Mouse (Mus musculus) limb, embryonic 11.5 days (tissue): ENCODE data around the gene Cers5. TPM values are rescaled to one million over a fixed set of nuclear protein-coding genes. Genes with fewer than 3 reads are reported as not detected.
A peak's percentile ranks its signal among the peaks of the same experiment; 100 is the strongest.

ENCODE experiments used
- ATAC-seq: fragments of 200-750 bp; cut with Nextera tagmentation; 2 replicates; pipeline ENCODE4 v1.8.0; 2017; ENCODE audit warnings: low read depth; ENCODE audit not compliant: insufficient number of reproducible peaks, low FRiP score, low TSS enrichment
- DNase-seq: peaks from one replicate; pipeline ENCODE4 v3.0.0-alpha.2; 2015; ENCODE audit warnings: low spot score
- H3K27ac ChIP-seq: fragments of 300-500 bp; sonication (generic); replicated peaks from 2 replicates; pipeline ENCODE4 v1.5.1; 2014; ENCODE audit warnings: low read depth, mild to moderate bottlenecking, low read length
- H3K27me3 ChIP-seq: fragments of 300-500 bp; sonication (generic); 2 replicates; pipeline ENCODE4 v1.6.1; 2014; ENCODE audit warnings: mild to moderate bottlenecking, low read length, mixed read lengths; ENCODE audit not compliant: control insufficient read depth, insufficient read depth
- H3K36me3 ChIP-seq: fragments of 300-500 bp; sonication (generic); 2 replicates; pipeline ENCODE4 v1.6.1; 2014; ENCODE audit warnings: mild to moderate bottlenecking, low read length, moderate library complexity, mixed read lengths; ENCODE audit not compliant: control insufficient read depth, insufficient read depth
- H3K4me1 ChIP-seq: fragments of 300-500 bp; sonication (generic); 2 replicates; pipeline ENCODE4 v1.6.1; 2014; ENCODE audit warnings: low read length, mixed read lengths; ENCODE audit not compliant: control insufficient read depth, insufficient read depth
- H3K4me2 ChIP-seq: fragments of 300-500 bp; sonication (generic); 2 replicates; pipeline ENCODE4 v1.6.1; 2014; ENCODE audit warnings: low read depth, mild to moderate bottlenecking, moderate library complexity; ENCODE audit not compliant: severe bottlenecking
- H3K4me3 ChIP-seq: fragments of 300-500 bp; sonication (generic); 2 replicates; pipeline ENCODE4 v1.5.1; 2014; ENCODE audit warnings: low read depth, low read length
- H3K9ac ChIP-seq: fragments of 300-500 bp; sonication (generic); 2 replicates; pipeline ENCODE4 v1.6.1; 2014; ENCODE audit warnings: mild to moderate bottlenecking, low read length
- H3K9me3 ChIP-seq: fragments of 300-500 bp; sonication (generic); 2 replicates; pipeline ENCODE4 v1.6.1; 2016; ENCODE audit warnings: low read length; ENCODE audit not compliant: control insufficient read depth
- WGBS: fragments of 180-500 bp; shearing (Covaris S2); extraction: QIAGEN DNeasy Blood & Tissue Kit; methylation state at CpG from one replicate; pipeline ENCODE4 v1.1.7; 2014; 5-methylcytosine and 5-hydroxymethylcytosine counted together
- polyA plus RNA-seq: library from polyadenylated mRNA; unstranded; fragments of >200 nt; fragmentation: Nextera tagmentation; extraction: Ambion mirVana; gene quantifications from 2 replicates; pipeline ENCODE4 v1.2.1, GENCODE M21; 2014

Gene Cers5
- polyA plus RNA-seq, 1 experiment from 2014 or later: 75.3 TPM

GRCm38 (mm10) chr15:99813639-99814038 is 41.0 kb upstream of the Cers5 start:
- Histone ChIP-seq H3K36me3 (peaks cover 3% of the 10 kb centered on the region; the same call in 1 of the 2 replicates), H3K4me2 (no peak overlapping the region), H3K4me1 (0 out of 2 replicates have a peak, but pooled peaks cover 2% of the 10 kb centered on the region), H3K9ac (no peak overlapping the region), H3K27ac (no peak overlapping the region), H3K9me3 (peaks cover 2% of the 10 kb centered on the region; the same call in 1 of the 2 replicates), H3K27me3 (no peaks in the 10 kb centered on the region), H3K4me3 (no peak overlapping the region)
- DNase-seq: no peak
- WGBS: 94% methylated on average over 6 of the region's 6 CpGs
- no peak for ATAC-seq

GRCm38 (mm10) chr15:99812097-99812496 is 39.4 kb upstream of the Cers5 start:
- Histone ChIP-seq H3K9me3 (peaks cover 2% of the 10 kb centered on the region; the same call in 1 of the 2 replicates), H3K9ac (peak overlapping the region; percentile 9; the same call in 1 of the 2 replicates), H3K4me2 (no peak overlapping the region), H3K27me3 (no peaks in the 10 kb centered on the region), H3K36me3 (peaks cover 3% of the 10 kb centered on the region; the same call in 1 of the 2 replicates), H3K4me1 (peaks cover 5% of the 10 kb centered on the region; the same call in 1 of the 2 replicates), H3K4me3 (no peak overlapping the region), H3K27ac (no peak overlapping the region)
- DNase-seq (no peak), ATAC-seq (no peak)
- 71% methylated on average over 7 of the region's 7 CpGs for WGBS

- H3K4me2 ChIP-seq: no peak overlapping the region
- H3K9ac ChIP-seq: no peak overlapping the region
- H3K9me3 ChIP-seq: no peaks in the 10 kb centered on the region
- H3K27me3 ChIP-seq: no peaks in the 10 kb centered on the region
- no peak for DNase-seq
- 40% methylated on average over 21 of the region's 21 CpGs for WGBS
- no peak overlapping the region for H3K4me3 ChIP-seq
- H3K36me3 ChIP-seq: no peaks in the 10 kb centered on the region; the same call in 1 of the 2 replicates
- no peak for ATAC-seq
- peaks cover 13% of the 10 kb centered on the region for H3K4me1 ChIP-seq
- 0 out of 2 replicates have a peak overlapping the region, but pooled peaks have one; percentile 24 for H3K27ac ChIP-seq
These were observed 35.4 kb upstream of the Cers5 start for GRCm38 (mm10) chr15:99807776-99808735.

GRCm38 (mm10) chr15:99806171-99806570 is 33.5 kb upstream of the Cers5 start:
- Histone ChIP-seq H3K27me3 (no peaks in the 10 kb centered on the region), H3K4me3 (no peak overlapping the region), H3K4me1 (peaks cover 25% of the 10 kb centered on the region), H3K36me3 (no peaks in the 10 kb centered on the region; the same call in 1 of the 2 replicates), H3K4me2 (no peak overlapping the region), H3K9ac (no peak overlapping the region), H3K27ac (no peak overlapping the region), H3K9me3 (no peaks in the 10 kb centered on the region)
- 54% methylated on average over 7 of the region's 7 CpGs for WGBS
- DNase-seq (no peak), ATAC-seq (no peak)

- no peak overlapping the region for H3K4me2 ChIP-seq
- no peak overlapping the region for H3K9ac ChIP-seq
- H3K27ac ChIP-seq: no peak overlapping the region
- H3K27me3 ChIP-seq: no peaks in the 10 kb centered on the region
- no peak for DNase-seq
- WGBS: 95% methylated on average over 4 of the region's 4 CpGs
- H3K4me1 ChIP-seq: peaks cover 25% of the 10 kb centered on the region
- ATAC-seq: no peak
- H3K9me3 ChIP-seq: no peaks in the 10 kb centered on the region
- no peaks in the 10 kb centered on the region; the same call in 1 of the 2 replicates for H3K36me3 ChIP-seq
- no peak overlapping the region for H3K4me3 ChIP-seq
These were observed 33.0 kb upstream of the Cers5 start for GRCm38 (mm10) chr15:99805673-99806072.

- Histone ChIP-seq H3K9me3 (no peaks in the 10 kb centered on the region), H3K36me3 (no peaks in the 10 kb centered on the region; the same call in 1 of the 2 replicates), H3K27ac (no peak overlapping the region), H3K4me2 (no peak overlapping the region; the same call in 1 of the 2 replicates), H3K27me3 (no peaks in the 10 kb centered on the region), H3K9ac (no peak overlapping the region), H3K4me1 (peaks cover 21% of the 10 kb centered on the region), H3K4me3 (no peak overlapping the region)
- WGBS: 11% methylated on average over 6 of the region's 6 CpGs
- ATAC-seq: peak; percentile 81
- DNase-seq: peak; percentile 64
These were observed 30.5 kb upstream of the Cers5 start for GRCm38 (mm10) chr15:99803186-99803644.

GRCm38 (mm10) chr15:99801885-99802572 is 29.3 kb upstream of the Cers5 start:
- WGBS: 13% methylated on average over 24 of the region's 24 CpGs
- H3K9me3 ChIP-seq: no peaks in the 10 kb centered on the region
- no peaks in the 10 kb centered on the region for H3K27me3 ChIP-seq
- H3K4me2 ChIP-seq: no peak overlapping the region; the same call in 1 of the 2 replicates
- H3K27ac ChIP-seq: peak overlapping the region; percentile 68; the same call in 1 of the 2 replicates
- no peak overlapping the region for H3K4me3 ChIP-seq
- peaks cover 3% of the 10 kb centered on the region; the same call in 1 of the 2 replicates for H3K36me3 ChIP-seq
- peaks cover 20% of the 10 kb centered on the region for H3K4me1 ChIP-seq
- ATAC-seq (no peak), DNase-seq (peak; percentile 66)
- no peak overlapping the region for H3K9ac ChIP-seq

GRCm38 (mm10) chr15:99799706-99800105 is 27.0 kb upstream of the Cers5 start:
- no peak overlapping the region for H3K27ac ChIP-seq
- no peaks in the 10 kb centered on the region for H3K9me3 ChIP-seq
- no peak overlapping the region for H3K4me2 ChIP-seq
- no peak overlapping the region for H3K9ac ChIP-seq
- H3K4me3 ChIP-seq: no peak overlapping the region
- H3K27me3 ChIP-seq: no peaks in the 10 kb centered on the region
- WGBS: 72% methylated on average over 6 of the region's 6 CpGs
- H3K4me1 ChIP-seq: peaks cover 20% of the 10 kb centered on the region
- ATAC-seq (no peak), DNase-seq (no peak)
- H3K36me3 ChIP-seq: peaks cover 7% of the 10 kb centered on the region; the same call in 1 of the 2 replicates
